Mouse (Mus musculus) brain, adult 10 weeks (tissue): Measurements from ENCODE around the gene Krt73. TPM values are rescaled to one million over a fixed set of nuclear protein-coding genes. Genes with fewer than 3 reads are reported as not detected.

Experiments used
- polyA plus RNA-seq: library from polyadenylated mRNA; stranded (reverse); fragments of 350-450 nt; fragmentation: Illumina TruSeq; extraction: RNeasy Lipid Tissue Mini Kit (QIAGEN cat#74804); gene quantifications from one replicate; pipeline ENCODE4 v1.2.3, GENCODE M21; 2015; ENCODE audit warnings: low read depth, low replicate concordance

The Krt73 gene
- polyA plus RNA-seq, result 0.88 TPM

GRCm38 (mm10) chr15:101802296-101802835, at the start of gene Krt73:
Gene Krt73 (minus strand): TSS chr15:101802346.

GRCm38 (mm10) chr15:101850694-101851093, 48.5 kb upstream of the Krt73 start, which contains the start of gene Krt1:
Gene Krt1 (minus strand): TSS chr15:101850794.

GRCm38 (mm10) chr15:101817875-101818274, 15.7 kb upstream of the Krt73 start, which contains the start of gene Krt2:
Gene Krt2 (minus strand): TSS chr15:101818169.

GRCm38 (mm10) chr15:101786360-101786759, 15.8 kb downstream of the Krt73 start, which contains the start of gene Krt72:
Gene Krt72 (minus strand): TSS chr15:101786460.

Other genes with a start within 250 kb of the Krt73 start
- gene Krt90, start 239.4 kb downstream of the Krt73 start, polyA plus RNA-seq, result not detected
- gene Krt75, start 228.4 kb downstream of the Krt73 start, polyA plus RNA-seq, result not detected
- not detected for gene Gm5414, start 174.2 kb downstream of the Krt73 start, polyA plus RNA-seq
- not detected for gene Gm5478, start 155.0 kb downstream of the Krt73 start, polyA plus RNA-seq
- gene Krt6b, start 122.1 kb downstream of the Krt73 start, polyA plus RNA-seq, result not detected
- not detected for gene Krt6a, start 108.0 kb downstream of the Krt73 start, polyA plus RNA-seq
- gene Krt5, start 89.4 kb downstream of the Krt73 start, polyA plus RNA-seq, result not detected
- gene Krt71, start 59.2 kb downstream of the Krt73 start, polyA plus RNA-seq, result not detected
- gene Krt72, start 15.9 kb downstream of the Krt73 start, polyA plus RNA-seq, result not detected
- 0.65 TPM for gene Krt2, start 15.8 kb upstream of the Krt73 start, polyA plus RNA-seq
- 5.6 TPM for gene Krt1, start 48.4 kb upstream of the Krt73 start, polyA plus RNA-seq
- 6.7 TPM for gene Krt77, start 67.4 kb upstream of the Krt73 start, polyA plus RNA-seq
- gene Krt76, start 90.6 kb upstream of the Krt73 start, polyA plus RNA-seq, result not detected
- gene Krt4, start 122.4 kb upstream of the Krt73 start, polyA plus RNA-seq, result not detected
- not detected for gene Krt79, start 138.0 kb upstream of the Krt73 start, polyA plus RNA-seq
- not detected for gene Krt78, start 151.9 kb upstream of the Krt73 start, polyA plus RNA-seq
- 0.91 TPM for gene Krt8, start 202.1 kb upstream of the Krt73 start, polyA plus RNA-seq
- gene Krt18, start 225.8 kb upstream of the Krt73 start, polyA plus RNA-seq, result 1.9 TPM